Mouse (Mus musculus) brain, adult 2 months (tissue): ENCODE measurements around the gene Atp1b3.
"Not testable (repeated sequence)": the region's sequence is repeated elsewhere in the genome, so short reads cannot be mapped to it uniquely, and the experiment has no call there.

Experiments used
- DNase-seq: peaks from one replicate; pipeline ENCODE4 v3.0.0; 2011; ENCODE audit warnings: low read depth, low spot score

The Atp1b3 gene

DNA sequence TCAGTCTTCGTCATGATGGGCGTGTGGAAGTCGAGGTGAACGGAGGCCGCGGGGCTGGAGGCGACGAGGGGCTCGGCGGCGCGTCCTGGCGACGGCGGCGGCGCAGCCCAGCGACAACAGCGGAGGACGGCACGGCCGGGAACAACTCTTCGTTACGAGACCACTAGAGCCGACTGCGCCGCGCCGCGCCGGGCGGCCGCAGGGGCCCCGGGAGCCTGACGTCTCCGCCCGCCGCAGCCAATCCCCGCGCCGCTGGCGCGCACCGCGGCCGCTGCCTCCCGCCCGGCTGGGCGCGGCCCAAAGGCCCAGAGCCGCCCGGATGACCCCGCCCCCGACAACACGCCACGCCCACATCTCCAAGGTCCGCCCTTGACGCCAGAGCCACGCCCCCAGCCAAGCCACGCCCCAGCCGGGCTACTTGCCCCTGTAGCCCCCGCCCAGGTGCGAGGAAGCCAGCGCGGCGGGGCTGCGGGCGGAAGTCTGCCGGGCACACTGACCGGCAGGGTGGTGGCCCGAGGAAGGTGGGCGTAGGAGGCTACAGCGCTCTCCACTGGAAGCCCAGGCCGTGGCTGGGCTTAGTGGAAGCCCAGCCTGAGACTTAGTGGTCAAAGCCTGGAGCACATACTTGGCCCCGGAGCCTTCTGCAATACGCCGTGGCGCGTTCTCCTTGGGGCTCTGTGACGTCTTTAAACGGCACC is at the start of gene Atp1b3:
Gene Atp1b3, minus strand, starts transcription at position 302 of the 698 bp plus-strand sequence.
- DNase-seq, result peak; percentile 98

DNA sequence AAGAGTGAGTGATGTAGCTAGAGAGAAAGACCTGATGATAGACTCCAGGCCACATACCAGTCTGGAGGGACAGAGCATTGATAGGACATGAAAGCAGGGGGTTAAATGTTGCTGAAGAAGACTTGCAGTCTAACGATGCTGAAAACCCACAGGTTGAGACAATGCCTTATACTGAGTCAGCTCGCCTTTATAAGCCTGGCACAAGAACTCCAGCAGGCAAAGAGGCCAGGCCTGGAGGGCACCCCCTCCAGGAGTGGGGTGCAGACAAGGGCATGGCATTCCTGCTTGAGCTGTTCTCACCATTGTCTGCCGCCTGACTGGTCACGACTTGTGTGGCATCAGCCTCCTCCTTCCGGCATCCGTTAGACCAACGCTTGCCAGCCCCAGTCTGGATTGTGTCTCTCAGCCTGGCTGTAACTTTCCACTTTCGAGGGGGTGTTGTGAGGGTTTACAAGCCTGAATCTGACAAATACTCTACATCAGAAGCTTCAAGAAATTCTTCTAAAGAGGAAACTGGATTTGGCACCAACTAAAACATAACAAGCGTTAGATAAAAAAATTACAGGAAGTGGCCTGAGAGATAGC is 48.7 kb upstream of the Atp1b3 start:
- peak; percentile 52 for DNase-seq

DNA sequence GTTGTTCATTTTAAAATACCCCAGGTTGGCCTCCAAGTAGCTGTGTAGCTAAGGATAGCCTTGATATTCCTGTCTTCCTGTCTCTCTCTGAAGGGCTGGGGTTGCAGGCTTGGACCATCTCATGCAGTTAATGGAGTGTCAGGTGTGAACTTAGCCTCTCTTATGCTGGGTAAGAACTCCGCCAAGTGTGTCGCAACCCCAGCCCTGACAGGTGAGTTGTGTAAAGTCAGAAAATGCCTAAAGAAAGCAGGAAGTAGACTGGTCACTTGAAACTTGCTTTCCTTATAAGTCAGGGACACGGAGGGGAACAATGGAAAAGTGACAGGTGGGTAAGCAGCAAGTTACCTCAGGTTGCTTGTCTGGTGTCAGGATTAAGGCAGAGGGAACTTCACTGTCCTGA is 40.1 kb upstream of the Atp1b3 start:
- no peak for DNase-seq

DNA sequence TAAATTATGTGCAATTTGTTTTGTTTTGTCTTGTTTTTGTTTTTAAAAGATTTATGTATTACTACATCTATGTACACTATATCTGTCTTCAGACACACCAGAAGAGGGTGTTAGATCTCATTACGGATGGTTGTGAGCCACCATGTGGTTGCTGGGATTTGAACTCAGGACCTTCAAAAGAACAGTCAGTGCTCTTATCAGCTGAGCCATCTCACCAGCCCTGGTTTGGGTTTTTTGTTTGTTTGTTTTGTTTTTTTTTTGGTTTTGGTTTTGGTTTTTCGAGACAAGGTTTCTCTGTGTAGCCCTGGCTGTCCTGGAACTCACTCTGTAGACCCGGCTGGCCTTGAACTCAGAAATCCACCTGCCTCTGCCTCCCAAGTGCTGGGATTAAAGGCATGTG is 35.7 kb upstream of the Atp1b3 start:
- DNase-seq, result not testable (repeated sequence)

DNA sequence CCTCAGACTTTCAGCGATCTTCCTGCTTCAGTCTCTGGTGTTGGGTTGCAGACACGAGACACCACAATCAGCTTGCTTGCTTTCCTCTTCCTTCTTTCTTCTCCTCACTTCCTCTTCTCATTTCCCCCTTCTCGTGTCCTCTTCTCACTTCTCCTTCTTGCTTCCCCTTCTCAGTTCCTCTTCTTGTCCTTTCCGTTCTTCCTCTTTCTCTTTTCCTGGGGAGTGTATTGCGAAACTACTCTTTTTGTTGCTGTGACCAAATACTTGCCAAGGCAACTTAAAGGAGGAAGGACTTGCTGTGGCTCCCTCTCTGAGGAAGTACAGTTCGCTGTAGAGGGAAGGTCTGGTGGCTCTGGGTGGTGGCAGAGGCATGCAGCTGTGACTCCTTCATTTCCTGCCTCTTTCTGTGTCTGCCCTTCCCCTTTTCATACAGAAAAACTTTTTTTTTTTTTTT is 35.2 kb upstream of the Atp1b3 start:
- DNase-seq, result no peak

DNA sequence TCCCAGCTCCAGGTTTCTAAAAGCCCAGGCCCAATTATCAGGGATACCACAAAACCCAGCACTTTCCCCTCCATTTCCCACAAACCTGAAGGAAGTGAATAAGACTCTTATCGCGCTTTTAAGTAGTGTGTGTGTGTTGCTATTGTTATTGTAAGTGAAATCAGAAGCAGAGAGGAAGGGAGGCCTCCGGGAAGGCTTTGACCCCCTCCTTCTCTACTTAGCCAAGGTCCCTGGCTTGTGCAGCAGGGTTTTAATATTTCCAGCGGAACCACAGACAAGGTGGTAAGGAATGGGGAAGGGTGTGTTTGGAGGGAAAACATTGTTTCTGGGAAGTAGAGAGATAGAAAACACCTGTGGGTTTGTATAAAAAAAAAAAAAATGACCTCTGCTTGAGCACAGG is 34.4 kb upstream of the Atp1b3 start:
- no peak for DNase-seq

DNA sequence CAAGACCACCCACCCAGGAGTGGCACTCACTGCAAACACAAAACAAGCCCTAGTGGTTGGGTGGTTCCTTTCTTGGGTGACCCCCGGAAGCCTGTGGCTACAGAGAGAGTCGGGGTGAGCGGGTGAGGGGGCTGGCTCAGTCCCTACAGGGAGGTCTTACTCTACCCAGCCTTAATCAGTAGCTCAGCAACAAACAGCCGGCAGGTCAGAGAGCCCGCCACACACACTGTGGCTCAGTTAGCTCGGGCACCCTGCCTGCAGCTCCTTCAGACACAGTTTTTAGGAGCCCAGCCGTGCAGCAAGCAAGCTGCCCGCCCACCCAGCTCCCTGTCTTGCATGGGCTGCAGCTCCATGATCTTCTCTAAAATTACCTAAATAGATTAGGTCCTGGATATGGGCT is 33.9 kb upstream of the Atp1b3 start:
- peak; percentile 23 for DNase-seq

DNA sequence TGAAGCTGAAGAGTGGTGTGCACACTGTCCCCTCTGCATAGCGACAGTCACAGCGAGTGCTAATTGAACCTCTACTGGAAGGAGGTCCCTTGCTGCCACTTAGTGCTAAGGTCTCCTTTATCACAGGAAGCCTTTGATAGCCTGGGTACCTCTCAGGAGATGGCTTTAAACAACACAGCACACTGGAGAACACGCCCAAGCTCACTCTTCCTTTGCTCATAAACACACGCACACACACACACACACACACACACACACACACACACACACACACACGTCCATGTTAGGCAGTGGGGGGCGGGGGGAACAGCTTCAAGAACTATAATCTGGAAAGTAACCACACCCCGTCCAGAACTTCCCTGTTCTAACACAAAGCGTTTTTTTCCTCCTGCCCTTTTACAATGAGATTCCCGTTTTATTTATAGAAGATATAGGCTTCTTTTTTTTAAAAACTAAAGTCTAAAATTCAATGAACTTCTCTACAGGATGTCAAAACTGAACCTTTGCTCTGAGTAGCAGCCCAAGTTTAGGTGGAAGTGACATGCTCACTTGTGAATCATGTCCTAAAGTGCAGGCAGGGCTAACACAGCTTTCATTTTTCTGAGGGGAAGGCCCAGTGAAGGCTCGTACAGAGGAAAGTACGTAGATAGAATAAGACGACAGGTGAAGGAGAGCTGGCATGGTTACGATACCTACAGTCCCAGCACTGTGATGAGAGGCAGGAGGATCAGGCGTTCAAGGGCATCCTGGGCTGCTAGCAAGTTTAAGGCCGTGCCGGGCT is 30.9 kb upstream of the Atp1b3 start:
- DNase-seq, result no peak

DNA sequence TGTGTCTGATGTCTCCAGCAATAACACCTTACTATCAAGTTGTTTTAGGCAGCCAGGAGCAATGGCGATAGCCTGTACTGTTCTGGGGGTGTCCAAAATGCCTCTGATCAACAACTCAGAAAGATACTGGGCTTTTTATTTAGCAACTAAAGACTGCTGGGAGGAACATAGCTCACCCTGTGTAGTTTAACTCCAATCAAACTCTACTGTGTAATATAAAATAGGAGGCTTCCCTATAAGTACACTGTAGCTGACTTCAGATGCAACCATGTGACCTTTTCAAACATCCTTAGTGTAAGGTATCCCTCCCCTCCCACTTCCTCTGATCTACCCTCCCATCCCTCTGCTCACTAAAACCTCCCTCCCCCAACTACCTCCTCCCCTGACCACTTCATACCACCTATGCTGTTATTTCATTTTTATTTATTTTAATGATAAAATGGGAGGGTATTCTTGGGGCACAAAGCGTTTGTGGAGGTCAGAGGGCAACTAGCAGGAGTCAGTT is 29.5 kb upstream of the Atp1b3 start:
- DNase-seq, result no peak

DNA sequence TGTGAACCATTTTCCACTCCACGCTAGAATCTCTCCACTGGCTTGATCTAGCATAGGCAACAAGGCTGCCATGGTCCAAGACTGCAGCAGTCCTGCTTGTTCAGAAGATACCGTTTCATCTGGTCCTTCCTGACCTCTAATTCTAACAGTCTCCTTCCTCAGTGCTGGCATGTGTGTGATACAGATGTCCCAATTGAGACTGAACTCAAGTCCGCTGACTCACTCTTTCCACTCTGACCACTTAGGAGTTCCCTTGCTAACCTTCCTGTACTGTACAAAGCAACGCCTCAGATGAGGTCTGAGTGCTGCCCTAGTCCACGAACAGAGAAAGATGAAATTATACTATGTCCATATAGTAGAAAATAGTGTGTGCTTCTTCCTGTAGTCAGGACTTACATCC is 28.9 kb upstream of the Atp1b3 start:
- no peak for DNase-seq

DNA sequence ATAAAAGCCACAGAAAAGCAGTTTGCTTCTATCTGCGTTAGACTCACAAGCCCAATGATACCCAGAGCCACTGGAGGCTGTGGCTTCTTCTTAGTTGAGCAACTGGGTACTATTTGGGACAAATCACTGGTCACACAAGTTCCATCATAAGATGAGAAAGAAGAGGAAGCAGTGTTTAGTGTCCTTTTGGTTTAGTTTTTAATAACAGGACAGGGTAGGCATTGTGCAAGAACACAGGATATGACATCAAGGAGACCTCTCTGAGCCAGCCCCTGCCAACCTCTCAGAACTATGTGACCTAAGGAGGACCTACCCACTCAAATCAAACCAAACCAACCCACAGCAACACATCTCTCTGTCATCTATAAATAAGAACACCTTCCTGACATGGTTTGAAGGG is 27.7 kb upstream of the Atp1b3 start:
- DNase-seq, result no peak

DNA sequence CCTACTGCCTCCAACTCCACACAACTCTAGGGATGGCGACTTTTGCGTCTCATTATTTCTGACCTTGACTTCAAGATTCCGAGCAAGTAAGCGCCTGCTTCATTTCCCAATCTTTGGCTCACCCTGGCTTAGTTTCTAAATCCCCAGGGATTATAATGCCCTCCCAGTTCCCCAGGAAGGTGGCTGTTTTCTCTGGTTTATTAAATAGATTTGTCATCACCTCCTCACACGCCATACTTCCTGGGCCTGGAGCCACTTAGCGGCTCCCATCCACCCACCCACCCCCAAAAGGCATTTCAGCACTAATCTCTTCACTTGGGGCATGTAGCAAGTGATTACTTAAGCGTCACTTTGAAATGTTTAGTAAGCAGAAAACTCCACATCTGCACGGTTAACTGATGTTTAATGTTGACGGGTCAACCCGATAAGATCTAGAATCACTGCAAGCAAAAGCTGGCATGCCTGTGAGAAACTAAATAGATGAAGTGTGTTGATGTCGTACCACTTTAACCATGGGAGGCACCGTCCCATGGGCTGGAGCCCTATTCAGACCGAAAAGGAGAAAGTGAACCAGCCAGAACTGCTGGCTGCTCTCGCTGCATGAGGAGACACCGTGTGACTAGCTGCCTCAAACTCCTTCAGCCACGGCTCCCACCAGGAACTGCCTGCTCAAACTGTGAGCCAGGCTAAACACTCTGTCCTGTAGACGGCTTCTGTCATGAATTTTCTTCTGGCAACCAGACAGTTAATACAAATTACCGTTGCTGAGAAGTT is 19.7 kb upstream of the Atp1b3 start:
- DNase-seq, result no peak

DNA sequence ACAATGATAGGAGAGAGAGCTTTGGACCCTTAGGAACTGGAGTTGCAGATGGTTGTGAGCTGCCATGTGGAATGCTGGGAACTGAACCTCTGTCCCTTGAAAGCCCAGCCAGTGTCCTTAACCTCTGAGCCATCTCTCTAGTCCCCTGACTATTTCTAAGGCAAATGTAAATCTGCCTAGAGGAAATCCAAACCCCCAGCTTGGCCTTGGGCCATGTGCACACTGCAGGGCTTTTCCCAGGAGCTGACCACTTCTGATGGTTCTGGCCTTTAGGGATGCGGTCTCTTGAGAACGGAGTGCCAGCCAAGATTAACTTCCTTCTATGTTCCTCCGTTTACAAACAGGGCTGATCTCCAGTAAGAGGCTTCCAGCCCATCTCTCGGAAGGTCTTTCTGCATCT is 18.5 kb upstream of the Atp1b3 start:
- no peak for DNase-seq

DNA sequence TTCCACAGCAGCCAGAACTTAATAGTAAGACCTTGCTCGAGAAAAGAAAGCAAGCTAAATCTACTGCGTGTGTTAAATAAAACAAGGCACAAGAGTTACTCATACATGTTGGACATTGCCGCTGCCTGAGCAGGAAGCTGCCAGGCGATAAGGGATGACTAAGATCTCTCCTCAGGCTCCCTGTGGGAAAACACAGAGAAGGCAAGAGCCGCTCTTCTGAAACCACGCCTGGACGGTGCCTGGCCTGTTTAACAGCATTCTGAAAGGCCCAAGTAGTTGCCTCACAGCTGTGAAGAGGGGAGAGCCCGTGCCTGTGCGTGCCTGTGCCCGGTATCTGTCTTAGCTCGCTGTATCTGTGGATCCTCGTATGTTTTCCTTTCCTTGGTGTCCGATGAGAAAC is 17.2 kb upstream of the Atp1b3 start:
- DNase-seq, result peak; percentile 46

DNA sequence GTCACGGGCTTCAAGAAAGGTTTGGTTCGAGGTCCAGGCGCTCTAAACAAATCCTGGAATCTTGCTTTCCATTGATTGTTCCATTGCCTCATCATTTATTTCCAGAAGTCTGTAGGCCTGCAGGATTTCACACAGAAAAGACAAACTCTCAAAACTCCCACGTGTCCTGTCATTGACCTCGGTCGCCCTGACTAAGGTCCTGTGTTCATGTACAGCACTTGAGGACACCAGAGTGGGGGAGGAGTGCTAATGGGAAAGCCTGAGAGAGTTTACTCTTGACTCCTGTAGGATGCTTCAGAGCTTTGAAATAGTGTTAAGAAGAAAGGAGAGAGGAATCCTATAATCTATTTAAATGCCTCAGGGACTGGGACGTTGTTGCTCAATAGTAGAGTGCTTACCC is 15.3 kb upstream of the Atp1b3 start:
- no peak for DNase-seq

DNA sequence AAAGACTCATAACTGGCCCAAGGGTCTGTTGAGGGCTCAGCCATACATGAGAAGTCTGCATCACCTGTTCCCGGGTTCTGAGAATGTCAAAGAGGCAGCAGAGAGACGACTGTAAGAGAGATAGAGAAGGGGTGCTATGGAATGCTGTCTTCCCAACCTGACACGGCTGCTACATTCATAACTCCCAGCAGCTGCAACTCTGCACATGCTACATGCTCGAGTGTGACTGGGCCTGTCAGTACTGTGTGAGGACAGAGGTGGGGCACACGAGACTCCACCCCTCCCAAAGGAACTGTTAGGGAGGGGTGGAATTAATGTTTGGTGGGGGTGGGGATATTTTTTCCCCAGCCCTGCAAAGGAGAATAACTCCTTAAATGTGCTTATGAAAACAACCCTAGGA is 14.5 kb upstream of the Atp1b3 start:
- no peak for DNase-seq

DNA sequence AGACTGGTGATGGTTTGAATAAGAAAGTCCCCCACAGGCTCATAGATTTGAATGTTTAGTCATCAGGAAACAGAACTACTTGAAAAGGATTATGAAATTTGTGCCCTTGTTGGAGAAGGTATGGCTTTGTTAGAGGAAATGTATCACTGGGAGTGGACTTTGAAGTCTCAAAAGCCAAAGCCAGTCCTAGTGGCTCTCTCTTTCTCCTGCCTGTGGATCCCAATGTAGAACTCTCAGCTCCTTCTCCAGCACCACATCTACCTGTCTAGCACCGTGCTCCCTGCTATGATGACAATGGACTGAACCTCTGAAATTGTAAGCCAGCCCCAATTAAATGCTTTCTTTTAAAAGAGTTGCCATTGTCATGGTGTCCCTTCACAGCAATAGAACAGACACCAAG is 12.9 kb upstream of the Atp1b3 start:
- no peak for DNase-seq

DNA sequence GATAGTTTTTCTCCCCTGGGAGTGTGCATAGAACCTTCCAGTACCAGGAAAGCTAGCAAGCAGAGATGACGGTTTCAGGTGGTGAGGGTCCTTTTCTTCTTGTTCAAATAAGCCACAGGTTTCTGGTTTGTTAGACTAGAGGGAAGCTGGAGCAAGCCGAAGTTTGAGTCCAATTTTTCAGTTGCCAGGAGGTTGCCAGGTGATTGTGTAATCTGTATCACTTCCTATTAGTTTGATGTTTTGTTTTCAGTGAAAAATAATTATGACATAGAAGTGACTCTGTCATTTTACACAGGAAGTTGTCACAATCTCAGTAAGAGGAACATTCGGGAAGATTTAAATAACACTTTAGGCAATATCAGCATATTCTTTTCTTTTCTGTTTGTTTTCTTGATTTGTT is 11.6 kb upstream of the Atp1b3 start:
- no peak for DNase-seq

DNA sequence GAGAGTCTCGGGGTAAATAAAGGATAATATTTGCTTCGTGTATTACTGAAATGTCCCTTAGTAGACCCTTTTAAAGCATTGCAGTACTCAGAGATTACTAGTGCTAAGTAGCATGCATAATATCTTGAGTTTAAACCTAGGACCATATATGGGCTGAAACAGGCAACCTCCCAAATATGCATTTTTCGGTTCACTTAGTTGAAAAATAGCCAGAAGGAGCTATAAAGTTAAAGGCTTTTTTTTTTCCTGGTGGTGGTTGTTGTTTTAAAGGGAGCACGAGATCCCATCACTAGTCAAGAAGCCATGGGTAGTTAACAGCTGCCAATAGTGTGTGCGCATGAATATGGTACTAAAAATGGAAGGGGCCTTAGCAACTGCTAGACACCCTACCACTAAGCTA is 6.8 kb upstream of the Atp1b3 start:
- DNase-seq, result no peak

DNA sequence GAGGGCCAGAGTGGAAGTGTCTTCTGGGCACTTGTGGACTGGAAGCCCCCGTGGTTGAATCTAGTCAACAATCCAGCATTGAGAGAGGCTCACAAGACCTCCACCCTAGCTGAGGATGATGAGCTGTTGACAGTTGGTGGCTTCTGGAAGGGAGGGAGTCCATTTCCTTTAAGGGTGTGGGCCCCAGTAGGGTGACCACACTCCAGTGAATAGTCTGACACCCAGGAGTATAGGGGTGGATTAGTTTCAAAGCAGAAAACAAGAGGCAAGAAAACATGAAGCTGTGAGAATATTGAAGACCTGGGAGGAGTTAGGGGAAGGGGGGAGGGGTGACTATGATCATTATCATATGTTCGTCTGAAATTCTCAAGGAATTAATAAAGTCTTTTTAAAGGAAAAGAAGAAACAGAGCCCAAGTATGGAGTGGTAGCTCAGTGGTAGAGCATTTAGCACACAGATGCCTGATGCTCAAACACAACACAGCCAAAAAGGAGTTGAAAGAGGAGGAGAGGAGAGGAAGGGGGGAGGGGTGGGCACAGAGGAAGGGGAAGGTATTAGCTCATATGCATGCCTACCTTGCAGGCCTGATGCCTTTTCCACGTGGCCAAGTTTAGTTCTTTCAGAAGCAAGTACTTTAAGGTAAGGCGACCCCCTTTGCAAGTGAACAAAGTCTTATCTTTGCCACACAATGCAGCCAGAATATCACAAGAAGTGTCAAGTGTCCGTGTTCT is 5.6 kb upstream of the Atp1b3 start:
- DNase-seq, result no peak

DNA sequence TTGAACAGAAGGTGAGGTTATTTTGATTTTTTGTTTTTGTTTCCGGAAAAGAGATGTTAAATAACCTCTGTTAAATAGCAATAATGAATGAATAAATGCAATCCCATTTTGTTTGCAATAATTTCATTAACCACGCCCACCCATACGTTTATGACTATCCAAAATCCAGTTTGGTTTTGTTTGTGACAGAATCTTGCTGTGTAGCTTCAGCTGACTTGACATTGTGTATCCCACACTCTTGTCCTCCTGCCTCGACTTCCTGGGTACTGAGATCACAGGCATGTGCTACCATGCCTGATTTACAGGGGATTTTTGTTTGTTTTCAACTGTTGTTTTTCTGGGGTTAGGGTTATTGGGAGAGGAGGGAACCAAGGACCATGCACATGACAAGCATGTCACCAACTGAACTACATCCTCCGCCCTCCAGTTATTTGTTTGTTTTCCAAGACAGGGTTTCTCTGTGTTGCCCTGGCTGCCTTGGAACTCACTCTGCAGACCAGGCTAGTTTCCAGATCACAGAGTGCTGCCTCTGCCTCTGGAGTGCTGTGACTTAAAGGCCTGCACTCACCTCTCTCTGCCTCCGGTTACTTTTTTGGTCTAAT is 1.1 kb upstream of the Atp1b3 start:
- DNase-seq, result peak; percentile 26
